ENCODE assay signal across 9 mouse cellular contexts in the genomic region with DNA sequence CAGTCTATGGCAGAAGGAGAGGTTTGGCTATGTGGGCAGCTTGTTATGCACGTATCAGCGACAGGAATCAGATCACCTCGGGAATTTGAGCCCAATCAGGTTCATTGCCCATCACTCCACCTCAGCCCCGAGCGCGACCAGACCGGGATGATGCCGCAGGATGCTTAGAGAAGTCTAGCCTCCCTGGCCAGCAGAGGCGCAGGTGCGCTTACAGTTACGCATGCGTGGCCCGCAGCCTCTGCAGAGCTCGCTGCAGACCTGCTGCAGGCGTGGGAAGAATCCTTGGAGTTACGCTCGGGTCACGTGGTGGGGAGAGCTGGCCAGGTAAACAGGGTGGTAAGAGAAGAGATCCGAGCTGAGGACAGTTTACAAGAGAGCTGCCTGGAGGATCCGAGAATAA. TPM values are rescaled to one million over a fixed set of nuclear protein-coding genes. Genes with fewer than 3 reads are reported as not detected.
DNase-seq lines count a peak whose midpoint lies in the region; ATAC-seq and TF ChIP-seq lines count a peak whose summit lies in the region.
"Had no signal": no experiment of that assay in that cellular context is flagged by ENCODE, and none has a peak within 500 bp of the region (broad histone marks: within the 10 kb centered on the region; RNA-seq: fewer than 3 reads in every experiment).

No protein-coding gene starts in this region.

- H3K36me3 ChIP-seq in heart, embryonic 10.5 days, result no peaks in the 10 kb centered on the region
- no peaks in the 10 kb centered on the region for H3K36me3 ChIP-seq in forebrain, embryonic 15.5 days
- no peaks in the 10 kb centered on the region for H3K36me3 ChIP-seq in kidney, embryonic 14.5 days (ENCODE audit: control insufficient read depth, insufficient read depth, low read length)
- H3K36me3 ChIP-seq: G1E had no signal

- no peaks in the 10 kb centered on the region for H3K9me3 ChIP-seq in heart, embryonic 10.5 days
- no peaks in the 10 kb centered on the region for H3K9me3 ChIP-seq in forebrain, embryonic 15.5 days
- H3K9me3 ChIP-seq in kidney, embryonic 14.5 days (ENCODE audit: control insufficient read depth, low read length), result no peaks in the 10 kb centered on the region
- H3K9me3 ChIP-seq: G1E had no signal

- peak overlapping the region; percentile 33; the same call in 1 of the 2 replicates for H3K4me3 ChIP-seq in heart, embryonic 10.5 days
- peak overlapping the region; percentile 16 for H3K4me3 ChIP-seq in forebrain, embryonic 15.5 days
- H3K4me3 ChIP-seq in kidney, embryonic 14.5 days (ENCODE audit: low read length), result no peak overlapping the region
- no peak overlapping the region for H3K4me3 ChIP-seq in lung, adult 2 months (replicated peaks; ENCODE audit: extremely low read depth, low read depth, low read length)
- no peak overlapping the region for H3K4me3 ChIP-seq in olfactory bulb, adult 2 months (ENCODE audit: insufficient read depth, low read depth, low read length)

- H3K9ac ChIP-seq in forebrain, embryonic 15.5 days (replicated peaks), result no peak overlapping the region
- no peak overlapping the region for H3K9ac ChIP-seq in kidney, embryonic 14.5 days (ENCODE audit: low read depth, low read length)

- 4% methylated on average over 20 of the region's 20 CpGs for WGBS in heart, embryonic 10.5 days
- 1% methylated on average over 20 of the region's 20 CpGs for WGBS in forebrain, embryonic 15.5 days
- 1% methylated on average over 20 of the region's 20 CpGs for WGBS in kidney, embryonic 14.5 days
- 7% methylated on average over 20 of the region's 20 CpGs for WGBS in lung, adult 2 months
- 4% methylated on average over 20 of the region's 20 CpGs for WGBS in olfactory bulb, adult 2 months

- no peak for DNase-seq in heart, embryonic 10.5 days (ENCODE audit: low spot score)
- DNase-seq in heart, adult 11 months, result no peak
- peak; percentile 93 for DNase-seq in cerebellum, adult 11-12 months
- peak; percentile 51 for DNase-seq in lung, adult 2 months
- DNase-seq in yolk sac, embryonic 10.5 days (ENCODE audit: low spot score), result peak; percentile 57

- no peak for ATAC-seq in forebrain, embryonic 15.5 days (replicated peaks)
- peak; percentile 11; the same call in 1 of the 2 replicates for ATAC-seq in kidney, embryonic 14.5 days (ENCODE audit: low FRiP score, low TSS enrichment)

- H3K27ac ChIP-seq in heart, embryonic 10.5 days, result no peak overlapping the region
- H3K27ac ChIP-seq in forebrain, embryonic 15.5 days (replicated peaks), result no peak overlapping the region
- H3K27ac ChIP-seq in kidney, embryonic 14.5 days (ENCODE audit: low read depth, low read length), result no peak overlapping the region
- no peak overlapping the region for H3K27ac ChIP-seq in olfactory bulb, adult 2 months (ENCODE audit: insufficient read depth, low read depth, low read length)

- peak; percentile 38; the same call in 1 of the 2 replicates for TF ChIP-seq CTCF in lung, adult 2 months (IDR thresholded peaks at IDR 0.05; ENCODE audit: insufficient read depth, low read length)
- 0 out of 2 replicates have a peak, but pooled peaks have one; percentile 12 for TF ChIP-seq CTCF in olfactory bulb, adult 2 months (IDR thresholded peaks at IDR 0.05; ENCODE audit: insufficient read depth, low read depth, low read length)

- TF ChIP-seq POLR2A in lung, adult 2 months (IDR thresholded peaks at IDR 0.05; ENCODE audit: borderline replicate concordance, extremely low read depth, low read depth, low read length), result no peak
- no peak for TF ChIP-seq POLR2A in olfactory bulb, adult 2 months (IDR thresholded peaks at IDR 0.05; ENCODE audit: insufficient read depth, low read depth, low read length)

- H3K4me2 ChIP-seq in forebrain, embryonic 15.5 days (replicated peaks), result peak overlapping the region; percentile 33
- no peak overlapping the region; the same call in 1 of the 2 replicates for H3K4me2 ChIP-seq in kidney, embryonic 14.5 days (replicated peaks; ENCODE audit: low read depth, low read length)

- peaks cover 17% of the 10 kb centered on the region for H3K4me1 ChIP-seq in heart, embryonic 10.5 days
- peaks cover 11% of the 10 kb centered on the region for H3K4me1 ChIP-seq in forebrain, embryonic 15.5 days
- H3K4me1 ChIP-seq in kidney, embryonic 14.5 days (ENCODE audit: control insufficient read depth, insufficient read depth, low read length), result no peaks in the 10 kb centered on the region
- no peaks in the 10 kb centered on the region for H3K4me1 ChIP-seq in lung, adult 2 months (ENCODE audit: control insufficient read depth, insufficient read depth, low read length)
- H3K4me1 ChIP-seq in olfactory bulb, adult 2 months (ENCODE audit: control insufficient read depth, insufficient read depth, low read length), result peaks cover 14% of the 10 kb centered on the region

- peaks cover 33% of the 10 kb centered on the region for H3K27me3 ChIP-seq in heart, embryonic 10.5 days (ENCODE audit: insufficient read depth, poor library complexity, severe bottlenecking)
- H3K27me3 ChIP-seq in forebrain, embryonic 15.5 days, result 0 out of 2 replicates have a peak, but pooled peaks cover 2% of the 10 kb centered on the region
- H3K27me3 ChIP-seq in kidney, embryonic 14.5 days (ENCODE audit: control insufficient read depth, insufficient read depth, low read length), result peaks cover 4% of the 10 kb centered on the region; the same call in 1 of the 2 replicates

RNA-seq across cellular contexts. Expression of gene Stxbp1, which starts 5.1 kb away (rescaled TPM):
- 19.1 and 21.6 TPM in 2 replicates for polyA plus RNA-seq in heart, embryonic 10.5 days (2016; fragmentation: Nextera tagmentation; extraction: Ambion mirVana)
- polyA plus RNA-seq in forebrain, embryonic 15.5 days (2015; fragmentation: Nextera tagmentation; extraction: Ambion mirVana), result 191 and 197 TPM in 2 replicates
- 11.2 and 16.2 TPM in 2 replicates for polyA plus RNA-seq in kidney, embryonic 14.5 days (2014; fragmentation: Nextera tagmentation; extraction: Ambion mirVana)
- 26.3 and 37.9 TPM in 2 replicates for polyA plus RNA-seq in lung, adult 2 months (2012; rRNA removed)
- polyA plus RNA-seq in olfactory bulb, adult 2 months (2012; ENCODE audit: insufficient read depth, insufficient read length, low replicate concordance, missing spikeins), result 182 and 623 TPM in 2 replicates

RNA-seq across cellular contexts. Expression of gene Fam129b, which starts 23.8 kb away (rescaled TPM):
- 47.1 and 55.5 TPM in 2 replicates for polyA plus RNA-seq in heart, embryonic 10.5 days (2016; fragmentation: Nextera tagmentation; extraction: Ambion mirVana)
- 33.5 TPM in 2 replicates for polyA plus RNA-seq in forebrain, embryonic 15.5 days (2015; fragmentation: Nextera tagmentation; extraction: Ambion mirVana)
- polyA plus RNA-seq in kidney, embryonic 14.5 days (2014; fragmentation: Nextera tagmentation; extraction: Ambion mirVana), result 18.2 and 19.9 TPM in 2 replicates
- polyA plus RNA-seq in lung, adult 2 months (2012; rRNA removed), result 205 and 224 TPM in 2 replicates
- polyA plus RNA-seq in olfactory bulb, adult 2 months (2012; ENCODE audit: insufficient read depth, insufficient read length, low replicate concordance, missing spikeins), result not detected in 2 replicates

Comparison
In these comparisons a context has a peak if more than half of its experiments do, and no peak if none do; other contexts are left out.
1. DNase-seq: peak in cerebellum, adult 11-12 months (single experiment), lung, adult 2 months (single experiment) and yolk sac, embryonic 10.5 days (single experiment); none in heart, embryonic 10.5 days (single experiment) and heart, adult 11 months (single experiment).
2. H3K4me3 ChIP-seq: peak in heart, embryonic 10.5 days (single experiment) and forebrain, embryonic 15.5 days (single experiment); none in kidney, embryonic 14.5 days (single experiment), lung, adult 2 months (single experiment) and olfactory bulb, adult 2 months (single experiment).